Mouse (Mus musculus): ENCODE measurements at regions not wholly inside any gene's neighbourhood (a gene's known extent, or its start where the extent isn't known, plus 50 kb on each side); places are given as distances from the start of the nearest gene placed in this dataset.

DNA sequence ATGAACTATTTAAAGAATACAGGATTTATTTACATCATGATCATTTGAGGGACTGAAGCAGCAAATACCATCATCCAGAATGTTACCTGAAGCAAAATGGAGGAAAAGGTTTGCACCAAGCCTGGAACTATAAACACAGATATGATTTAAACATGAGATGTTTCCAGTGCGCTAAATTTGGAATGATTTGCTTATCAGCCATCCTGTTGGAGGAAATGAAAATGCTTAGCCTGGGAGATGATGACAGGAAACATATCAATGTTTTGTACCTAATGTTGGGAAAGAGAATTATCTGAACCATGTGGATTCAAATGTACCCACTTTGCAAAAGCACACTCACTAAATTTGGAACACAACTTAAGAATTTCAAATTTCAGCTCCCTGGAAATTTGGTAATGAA, 149.3 kb downstream of the Adgra3 start:
- TF ChIP-seq POLR2A (IDR thresholded peaks at IDR 0.05; ENCODE audit: insufficient read length, low read depth) (no peak), TCF3 (IDR thresholded peaks at IDR 0.05; ENCODE audit: insufficient read length, low read depth) (no peak), REST (IDR thresholded peaks at IDR 0.05; ENCODE audit: insufficient read depth, insufficient read length) (no peak), MYOG (IDR thresholded peaks at IDR 0.05; ENCODE audit: control insufficient read depth in 1 of 3, insufficient read depth in 1 of 3, insufficient read length in 2 of 3, low read depth in 2 of 3) (no peak), E2F4 (IDR thresholded peaks at IDR 0.05; ENCODE audit: insufficient read depth) (no peak), MYOD1 (IDR thresholded peaks at IDR 0.05; ENCODE audit: control insufficient read depth in 1 of 3, insufficient read length in 2 of 3, low read depth in 2 of 3) (no peak), SRF (IDR thresholded peaks at IDR 0.05; ENCODE audit: control insufficient read depth, insufficient read length, low read depth) (no peak), MAX (IDR thresholded peaks at IDR 0.05; ENCODE audit: low read depth) (no peak), TCF12 (IDR thresholded peaks at IDR 0.05; ENCODE audit: insufficient read depth, poor library complexity, severe bottlenecking) (no peak), USF1 (IDR thresholded peaks at IDR 0.05; ENCODE audit: low read depth) (no peak), POLR2AphosphoS2 (IDR thresholded peaks at IDR 0.05; ENCODE audit: insufficient read length, low read depth) (no peak), CEBPB (IDR thresholded peaks at IDR 0.05; ENCODE audit: insufficient read depth, poor library complexity, severe bottlenecking) (no peak)
- Histone ChIP-seq H3K36me3 (ENCODE audit: control insufficient read depth, insufficient read depth) (no peaks in the 10 kb centered on the region), H3ac (ENCODE audit: control insufficient read depth, insufficient read length) (no peak overlapping the region), H3K79me2 (ENCODE audit: control insufficient read depth, insufficient read depth) (no peaks in the 10 kb centered on the region), H3K27me3 (ENCODE audit: control insufficient read depth, insufficient read depth, insufficient read length) (no peaks in the 10 kb centered on the region), H3K4me2 (ENCODE audit: low read depth) (no peak overlapping the region), H3K4me3 (no peak overlapping the region)

DNA sequence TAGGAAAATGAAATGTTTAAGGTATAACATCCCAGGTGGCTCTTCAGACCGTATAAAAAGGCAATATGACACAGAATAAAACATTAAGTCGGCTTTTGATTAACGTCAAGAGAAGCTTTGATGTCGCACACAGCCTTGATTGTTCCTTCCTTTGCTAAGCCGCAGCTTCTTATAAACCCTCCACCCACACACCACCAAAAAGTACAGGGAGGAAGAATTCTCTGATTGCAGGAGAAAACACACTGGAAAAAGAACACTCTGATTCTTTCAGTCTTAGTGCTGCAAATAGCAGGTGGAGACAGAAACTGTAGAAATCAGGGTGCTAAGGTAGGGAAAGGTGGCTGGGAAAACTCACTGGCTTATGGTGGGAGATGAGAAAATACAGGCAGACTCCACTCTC, 162.7 kb downstream of the Adgra3 start:
- H3K4me3 ChIP-seq, result no peak overlapping the region
- TF ChIP-seq MYOG (IDR thresholded peaks at IDR 0.05; ENCODE audit: control insufficient read depth in 1 of 3, insufficient read depth in 1 of 3, insufficient read length in 2 of 3, low read depth in 2 of 3) (no peak), SRF (IDR thresholded peaks at IDR 0.05; ENCODE audit: control insufficient read depth, insufficient read length, low read depth) (no peak), POLR2A (IDR thresholded peaks at IDR 0.05; ENCODE audit: insufficient read length, low read depth) (no peak), MAX (IDR thresholded peaks at IDR 0.05; ENCODE audit: low read depth) (no peak), CEBPB (IDR thresholded peaks at IDR 0.05; ENCODE audit: insufficient read depth, poor library complexity, severe bottlenecking) (no peak), USF1 (IDR thresholded peaks at IDR 0.05; ENCODE audit: low read depth) (no peak), E2F4 (IDR thresholded peaks at IDR 0.05; ENCODE audit: insufficient read depth) (no peak), REST (IDR thresholded peaks at IDR 0.05; ENCODE audit: insufficient read depth, insufficient read length) (no peak), TCF3 (IDR thresholded peaks at IDR 0.05; ENCODE audit: insufficient read length, low read depth) (no peak), MYOD1 (IDR thresholded peaks at IDR 0.05; ENCODE audit: control insufficient read depth in 1 of 3, insufficient read length in 2 of 3, low read depth in 2 of 3) (no peak), POLR2AphosphoS2 (IDR thresholded peaks at IDR 0.05; ENCODE audit: insufficient read length, low read depth) (no peak), TCF12 (IDR thresholded peaks at IDR 0.05; ENCODE audit: insufficient read depth, poor library complexity, severe bottlenecking) (no peak)
- H3K4me2 ChIP-seq (ENCODE audit: low read depth), result no peak overlapping the region
- H3K79me2 ChIP-seq (ENCODE audit: control insufficient read depth, insufficient read depth), result no peaks in the 10 kb centered on the region
- no peaks in the 10 kb centered on the region for H3K27me3 ChIP-seq (ENCODE audit: control insufficient read depth, insufficient read depth, insufficient read length)
- no peaks in the 10 kb centered on the region for H3K36me3 ChIP-seq (ENCODE audit: control insufficient read depth, insufficient read depth)
- H3ac ChIP-seq (ENCODE audit: control insufficient read depth, insufficient read length), result no peak overlapping the region

DNA sequence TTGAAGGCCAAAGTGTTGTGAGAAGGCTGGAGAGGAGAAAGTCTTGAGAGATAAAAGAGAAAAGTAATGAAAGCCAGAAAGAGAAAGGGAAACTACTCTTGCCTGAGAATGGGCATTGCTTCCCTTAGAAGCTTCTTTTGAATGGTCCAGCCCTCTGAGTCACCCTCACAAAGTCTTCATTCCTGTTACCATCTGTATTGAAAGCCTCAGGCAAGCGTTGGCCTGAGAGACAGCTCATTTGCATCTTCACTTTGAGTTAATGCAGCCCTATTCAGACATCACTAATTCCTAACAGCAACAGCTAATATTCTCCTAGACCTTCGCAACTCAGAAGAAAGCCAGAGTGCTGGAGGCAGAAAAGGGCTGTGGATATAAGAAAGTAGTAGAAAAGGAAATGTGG, 178.4 kb downstream of the Adgra3 start:
- H3K79me2 ChIP-seq (ENCODE audit: control insufficient read depth, insufficient read depth), result no peaks in the 10 kb centered on the region
- no peak overlapping the region for H3ac ChIP-seq (ENCODE audit: control insufficient read depth, insufficient read length)
- no peak overlapping the region for H3K4me2 ChIP-seq (ENCODE audit: low read depth)
- H3K27me3 ChIP-seq (ENCODE audit: control insufficient read depth, insufficient read depth, insufficient read length), result no peaks in the 10 kb centered on the region
- TF ChIP-seq MAX (IDR thresholded peaks at IDR 0.05; ENCODE audit: low read depth) (no peak), E2F4 (IDR thresholded peaks at IDR 0.05; ENCODE audit: insufficient read depth) (no peak), MYOD1 (IDR thresholded peaks at IDR 0.05; ENCODE audit: control insufficient read depth in 1 of 3, insufficient read length in 2 of 3, low read depth in 2 of 3) (no peak), POLR2AphosphoS2 (IDR thresholded peaks at IDR 0.05; ENCODE audit: insufficient read length, low read depth) (no peak), CEBPB (IDR thresholded peaks at IDR 0.05; ENCODE audit: insufficient read depth, poor library complexity, severe bottlenecking) (no peak), TCF12 (IDR thresholded peaks at IDR 0.05; ENCODE audit: insufficient read depth, poor library complexity, severe bottlenecking) (no peak), POLR2A (IDR thresholded peaks at IDR 0.05; ENCODE audit: insufficient read length, low read depth) (no peak), REST (IDR thresholded peaks at IDR 0.05; ENCODE audit: insufficient read depth, insufficient read length) (no peak), TCF3 (IDR thresholded peaks at IDR 0.05; ENCODE audit: insufficient read length, low read depth) (no peak)
- H3K36me3 ChIP-seq (ENCODE audit: control insufficient read depth, insufficient read depth), result no peaks in the 10 kb centered on the region
- no peak overlapping the region for H3K4me3 ChIP-seq

DNA sequence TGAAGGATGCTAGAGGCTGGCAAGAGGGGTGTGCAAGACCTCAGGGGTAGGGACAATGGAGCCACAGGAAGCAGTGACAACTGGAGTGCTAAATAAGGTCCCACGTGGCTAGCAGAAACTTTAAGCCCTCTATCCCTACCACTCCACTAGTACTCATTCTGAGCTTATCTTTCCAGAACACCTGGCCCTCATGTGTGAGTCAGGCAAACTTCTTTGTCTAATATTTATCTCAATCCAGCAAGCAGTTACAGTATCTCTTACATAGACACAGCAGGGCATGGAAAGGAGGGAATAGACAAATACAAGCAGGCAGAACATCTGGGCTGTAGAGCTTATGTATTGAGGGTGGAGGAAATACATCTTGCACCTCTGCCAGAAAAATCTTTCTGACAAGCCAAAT, 182.6 kb downstream of the Adgra3 start:
- H3K36me3 ChIP-seq (ENCODE audit: control insufficient read depth, insufficient read depth), result no peaks in the 10 kb centered on the region
- no peaks in the 10 kb centered on the region for H3K79me2 ChIP-seq (ENCODE audit: control insufficient read depth, insufficient read depth)
- H3K27me3 ChIP-seq (ENCODE audit: control insufficient read depth, insufficient read depth, insufficient read length), result no peaks in the 10 kb centered on the region
- no peak overlapping the region for H3K4me3 ChIP-seq
- no peak overlapping the region for H3ac ChIP-seq (ENCODE audit: control insufficient read depth, insufficient read length)
- H3K4me2 ChIP-seq (ENCODE audit: low read depth), result no peak overlapping the region
- TF ChIP-seq CEBPB (IDR thresholded peaks at IDR 0.05; ENCODE audit: insufficient read depth, poor library complexity, severe bottlenecking), result no peak
- TF ChIP-seq REST (IDR thresholded peaks at IDR 0.05; ENCODE audit: insufficient read depth, insufficient read length), result no peak
- TF ChIP-seq TCF12 (IDR thresholded peaks at IDR 0.05; ENCODE audit: insufficient read depth, poor library complexity, severe bottlenecking), result no peak
- TF ChIP-seq SRF (IDR thresholded peaks at IDR 0.05; ENCODE audit: control insufficient read depth, insufficient read length, low read depth), result no peak
- no peak for TF ChIP-seq MYOG (IDR thresholded peaks at IDR 0.05; ENCODE audit: control insufficient read depth in 1 of 3, insufficient read depth in 1 of 3, insufficient read length in 2 of 3, low read depth in 2 of 3)
- no peak for TF ChIP-seq USF1 (IDR thresholded peaks at IDR 0.05; ENCODE audit: low read depth)
- TF ChIP-seq MYOD1 (IDR thresholded peaks at IDR 0.05; ENCODE audit: control insufficient read depth in 1 of 3, insufficient read length in 2 of 3, low read depth in 2 of 3), result no peak
- no peak for TF ChIP-seq POLR2A (IDR thresholded peaks at IDR 0.05; ENCODE audit: insufficient read length, low read depth)
- TF ChIP-seq POLR2AphosphoS2 (IDR thresholded peaks at IDR 0.05; ENCODE audit: insufficient read length, low read depth), result no peak
- TF ChIP-seq TCF3 (IDR thresholded peaks at IDR 0.05; ENCODE audit: insufficient read length, low read depth), result no peak
- no peak for TF ChIP-seq E2F4 (IDR thresholded peaks at IDR 0.05; ENCODE audit: insufficient read depth)
- no peak for TF ChIP-seq MAX (IDR thresholded peaks at IDR 0.05; ENCODE audit: low read depth)

Data from myocyte (in vitro differentiated cells).